Mouse (Mus musculus) olfactory bulb, adult 2 months (tissue): ENCODE measurements at regions not wholly inside any gene's neighbourhood (a gene's known extent, or its start where the extent isn't known, plus 50 kb on each side); places are given as distances from the start of the nearest gene placed in this dataset.

Experiments
- CTCF ChIP-seq: fragments of 200-500 bp; IDR thresholded peaks from 2 replicates; pipeline ENCODE4 v1.5.1; 2012; ENCODE audit warnings: low read depth, mild to moderate bottlenecking, low read length, moderate library complexity; ENCODE audit not compliant: insufficient read depth
- POLR2A ChIP-seq: fragments of 200-500 bp; IDR thresholded peaks from 2 replicates; pipeline ENCODE4 v1.6.1; 2012; ENCODE audit warnings: mild to moderate bottlenecking, low read depth, low read length, moderate library complexity; ENCODE audit not compliant: insufficient read depth

GRCm38 (mm10) chr17:80786061-80786851 lies 58.0 kb upstream of the Map4k3 start:
- no peak for TF ChIP-seq CTCF
- TF ChIP-seq POLR2A, result no peak
